In the genomic region with DNA sequence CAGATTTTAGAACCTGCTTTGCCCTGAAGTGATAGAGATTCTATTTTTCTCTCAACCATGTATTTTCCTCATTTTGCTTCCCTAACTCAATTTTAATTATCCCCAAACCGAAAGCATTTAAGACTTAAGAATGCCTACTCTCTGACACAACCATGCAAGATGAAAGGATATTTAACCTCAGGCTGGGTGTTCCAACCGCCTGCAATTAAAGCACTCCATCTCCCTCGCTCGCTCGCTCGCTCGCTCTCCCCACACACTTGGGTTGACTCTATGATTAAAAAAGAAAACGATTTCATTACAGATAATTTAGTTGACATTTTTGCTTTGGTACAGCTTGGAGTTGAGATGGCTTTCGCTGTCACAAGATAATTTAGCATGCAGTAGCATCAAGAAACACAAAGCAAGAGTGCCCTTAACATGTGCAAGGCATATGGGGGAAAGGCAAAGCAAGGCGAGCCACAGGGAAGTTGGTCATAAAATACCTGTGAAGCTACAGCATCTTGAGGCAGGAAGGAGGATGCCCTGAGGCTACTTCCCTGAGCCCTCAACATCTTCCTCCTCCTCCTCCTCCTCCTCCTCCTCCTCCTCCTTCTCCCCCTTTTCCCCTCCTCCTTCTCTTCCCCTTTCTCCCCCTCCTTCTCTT, we compare ENCODE assay signal across 12 mouse cellular contexts.
A peak's percentile ranks its signal among the peaks of the same experiment; 100 is the strongest.
DNase-seq lines count a peak whose midpoint lies in the region; ATAC-seq and TF ChIP-seq lines count a peak whose summit lies in the region.
"Had no signal": no experiment of that assay in that cellular context is flagged by ENCODE, and none has a peak within 500 bp of the region (broad histone marks: within the 10 kb centered on the region; RNA-seq: fewer than 3 reads in every experiment).

No protein-coding gene starts in this region.

- no peak for ATAC-seq in hindbrain, embryonic 11.5 days (ENCODE audit: low FRiP score)
- no peak for ATAC-seq in forebrain, embryonic 12.5 days (ENCODE audit: low FRiP score)
- no peak for ATAC-seq in hindbrain, embryonic 13.5 days (ENCODE audit: low FRiP score)
- ATAC-seq in midbrain, embryonic 15.5 days (replicated peaks), result peak; percentile 55
- ATAC-seq in stomach, postnatal 0 days (ENCODE audit: low FRiP score, low TSS enrichment), result no peak
- ATAC-seq: intestine, embryonic 16.5 days had no signal

- H3K4me3 ChIP-seq in hindbrain, embryonic 10.5 days, result no peak overlapping the region
- H3K4me3 ChIP-seq in hindbrain, embryonic 11.5 days (ENCODE audit: low read depth, low read length), result no peak overlapping the region
- H3K4me3 ChIP-seq in forebrain, embryonic 12.5 days (replicated peaks), result no peak overlapping the region
- no peak overlapping the region for H3K4me3 ChIP-seq in hindbrain, embryonic 13.5 days
- H3K4me3 ChIP-seq in midbrain, embryonic 15.5 days, result no peak overlapping the region
- H3K4me3 ChIP-seq in stomach, postnatal 0 days (ENCODE audit: low read depth, low read length), result no peak overlapping the region
- H3K4me3 ChIP-seq: limb, embryonic 15.5 days had no signal

- H3K27me3 ChIP-seq in hindbrain, embryonic 10.5 days (ENCODE audit: insufficient read depth, poor library complexity, severe bottlenecking), result no peaks in the 10 kb centered on the region
- H3K27me3 ChIP-seq in hindbrain, embryonic 11.5 days (ENCODE audit: control insufficient read depth, insufficient read depth, low read length), result no peaks in the 10 kb centered on the region
- H3K27me3 ChIP-seq in forebrain, embryonic 12.5 days, result no peaks in the 10 kb centered on the region
- no peaks in the 10 kb centered on the region for H3K27me3 ChIP-seq in hindbrain, embryonic 13.5 days
- no peaks in the 10 kb centered on the region for H3K27me3 ChIP-seq in midbrain, embryonic 15.5 days (replicated peaks)
- no peaks in the 10 kb centered on the region for H3K27me3 ChIP-seq in stomach, postnatal 0 days (ENCODE audit: control insufficient read depth, insufficient read depth, low read length)
- H3K27me3 ChIP-seq: limb, embryonic 15.5 days had no signal

- H3K4me1 ChIP-seq in hindbrain, embryonic 10.5 days (replicated peaks), result peaks cover 33% of the 10 kb centered on the region
- no peaks in the 10 kb centered on the region for H3K4me1 ChIP-seq in hindbrain, embryonic 11.5 days (replicated peaks; ENCODE audit: control insufficient read depth, insufficient read depth, low read length)
- peaks cover 29% of the 10 kb centered on the region for H3K4me1 ChIP-seq in forebrain, embryonic 12.5 days
- H3K4me1 ChIP-seq in hindbrain, embryonic 13.5 days (replicated peaks), result peaks cover 50% of the 10 kb centered on the region
- H3K4me1 ChIP-seq in midbrain, embryonic 15.5 days, result peaks cover 17% of the 10 kb centered on the region
- no peaks in the 10 kb centered on the region for H3K4me1 ChIP-seq in stomach, postnatal 0 days (replicated peaks; ENCODE audit: control insufficient read depth, insufficient read depth)

- WGBS in hindbrain, embryonic 10.5 days, result 87% methylated on average over 10 of the region's 10 CpGs
- 87% methylated on average over 10 of the region's 10 CpGs for WGBS in hindbrain, embryonic 11.5 days
- WGBS in forebrain, embryonic 12.5 days, result 51% methylated on average over 10 of the region's 10 CpGs
- WGBS in hindbrain, embryonic 13.5 days, result 64% methylated on average over 10 of the region's 10 CpGs
- 55% methylated on average over 10 of the region's 10 CpGs for WGBS in midbrain, embryonic 15.5 days
- WGBS in stomach, postnatal 0 days, result 87% methylated on average over 10 of the region's 10 CpGs

- no peak overlapping the region for H3K4me2 ChIP-seq in hindbrain, embryonic 11.5 days (replicated peaks; ENCODE audit: low read depth, low read length)
- H3K4me2 ChIP-seq in forebrain, embryonic 12.5 days, result no peak overlapping the region
- no peak overlapping the region for H3K4me2 ChIP-seq in hindbrain, embryonic 13.5 days
- H3K4me2 ChIP-seq in midbrain, embryonic 15.5 days, result no peak overlapping the region
- no peak overlapping the region for H3K4me2 ChIP-seq in stomach, postnatal 0 days (replicated peaks; ENCODE audit: low read depth)
- H3K4me2 ChIP-seq: limb, embryonic 15.5 days had no signal

- H3K27ac ChIP-seq in hindbrain, embryonic 10.5 days, result peak overlapping the region; percentile 40; the same call in 1 of the 2 replicates
- H3K27ac ChIP-seq in hindbrain, embryonic 11.5 days (ENCODE audit: low read depth, low read length), result no peak overlapping the region
- 0 out of 2 replicates have a peak overlapping the region, but pooled peaks have one; percentile 31 for H3K27ac ChIP-seq in forebrain, embryonic 12.5 days
- H3K27ac ChIP-seq in hindbrain, embryonic 13.5 days, result peak overlapping the region; percentile 74
- H3K27ac ChIP-seq in midbrain, embryonic 15.5 days, result peak overlapping the region; percentile 62
- no peak overlapping the region for H3K27ac ChIP-seq in stomach, postnatal 0 days (replicated peaks)
- H3K27ac ChIP-seq: limb, embryonic 15.5 days had no signal

- DNase-seq in hindbrain, embryonic 10.5 days (ENCODE audit: low spot score), result no peak
- DNase-seq in hindbrain, embryonic 11.5 days (ENCODE audit: low spot score), result no peak
- DNase-seq in stomach, postnatal 0 days (ENCODE audit: low spot score), result no peak
- no peak for DNase-seq in left cerebral cortex, adult 18-20 months (ENCODE audit: low spot score in 2 of 2)
- no peak for DNase-seq in gastrocnemius, postnatal 10 days
- DNase-seq: cerebellum, adult 8-10 months; lung, adult 2 months had no signal

- H3K9ac ChIP-seq in hindbrain, embryonic 11.5 days (ENCODE audit: low read depth, low read length), result no peak overlapping the region
- no peak overlapping the region for H3K9ac ChIP-seq in forebrain, embryonic 12.5 days
- H3K9ac ChIP-seq in hindbrain, embryonic 13.5 days, result no peak overlapping the region
- no peak overlapping the region for H3K9ac ChIP-seq in midbrain, embryonic 15.5 days
- H3K9ac ChIP-seq in stomach, postnatal 0 days (ENCODE audit: low read length), result no peak overlapping the region
- H3K9ac ChIP-seq: limb, embryonic 15.5 days had no signal

- TF ChIP-seq EP300 in stomach, postnatal 0 days (optimal IDR thresholded peaks at IDR 0.05), result no peak

- H3K9me3 ChIP-seq in hindbrain, embryonic 10.5 days, result no peaks in the 10 kb centered on the region
- no peaks in the 10 kb centered on the region for H3K9me3 ChIP-seq in hindbrain, embryonic 11.5 days (ENCODE audit: control insufficient read depth, low read length)
- H3K9me3 ChIP-seq in forebrain, embryonic 12.5 days, result no peaks in the 10 kb centered on the region
- no peaks in the 10 kb centered on the region for H3K9me3 ChIP-seq in hindbrain, embryonic 13.5 days
- H3K9me3 ChIP-seq in midbrain, embryonic 15.5 days, result no peaks in the 10 kb centered on the region
- no peaks in the 10 kb centered on the region for H3K9me3 ChIP-seq in stomach, postnatal 0 days (ENCODE audit: control insufficient read depth, low read length)
- H3K9me3 ChIP-seq: limb, embryonic 15.5 days had no signal

- H3K36me3 ChIP-seq in hindbrain, embryonic 10.5 days, result no peaks in the 10 kb centered on the region
- H3K36me3 ChIP-seq in hindbrain, embryonic 11.5 days (ENCODE audit: control insufficient read depth, insufficient read depth, low read length), result no peaks in the 10 kb centered on the region
- H3K36me3 ChIP-seq in forebrain, embryonic 12.5 days (replicated peaks), result no peaks in the 10 kb centered on the region
- H3K36me3 ChIP-seq in hindbrain, embryonic 13.5 days, result no peaks in the 10 kb centered on the region
- no peaks in the 10 kb centered on the region for H3K36me3 ChIP-seq in midbrain, embryonic 15.5 days (replicated peaks)
- no peaks in the 10 kb centered on the region for H3K36me3 ChIP-seq in stomach, postnatal 0 days (ENCODE audit: control insufficient read depth, insufficient read depth, low read length)
- H3K36me3 ChIP-seq: limb, embryonic 15.5 days had no signal

- no peak for TF ChIP-seq CTCF in stomach, postnatal 0 days (IDR thresholded peaks at IDR 0.05; ENCODE audit: low read depth)

Comparison
In these comparisons a context has a peak if more than half of its experiments do, and no peak if none do; other contexts are left out.
1. H3K27ac ChIP-seq: peak in hindbrain, embryonic 10.5 days (single experiment), forebrain, embryonic 12.5 days (single experiment), hindbrain, embryonic 13.5 days (single experiment) and midbrain, embryonic 15.5 days (single experiment); none in hindbrain, embryonic 11.5 days (single experiment) and stomach, postnatal 0 days (single experiment).